Mouse (Mus musculus): ENCODE data around the gene Dscam. TPM values are rescaled to one million over a fixed set of nuclear protein-coding genes. Genes with fewer than 3 reads are reported as not detected.

Dscam gene
- total RNA-seq, 2 experiments from 2014 or later, result 0.02 TPM; not detected in 1

DNA sequence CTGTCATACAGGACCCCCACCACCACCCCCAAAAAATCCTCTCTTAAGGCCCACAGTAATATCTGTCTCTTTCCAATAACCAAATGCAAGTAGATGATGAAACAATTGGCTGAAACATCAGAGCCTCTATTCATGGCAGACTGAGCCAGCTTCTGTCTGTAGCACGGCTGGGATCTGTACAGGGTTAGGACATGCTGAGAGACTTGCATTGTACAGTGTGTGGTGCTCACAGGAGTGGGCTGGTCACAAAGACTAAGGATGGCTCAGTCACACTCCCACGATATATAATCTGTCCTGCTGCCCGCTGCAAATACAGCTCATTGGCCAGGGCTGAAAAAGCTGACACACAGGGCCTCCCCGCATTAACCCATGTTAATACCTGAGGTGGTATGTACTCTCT lies 474.7 kb downstream of the Dscam start:
- no peak for DNase-seq
- intact Hi-C loops (cut with DNase I; ENCODE audit: low total_unique reads), result no loop called here

DNA sequence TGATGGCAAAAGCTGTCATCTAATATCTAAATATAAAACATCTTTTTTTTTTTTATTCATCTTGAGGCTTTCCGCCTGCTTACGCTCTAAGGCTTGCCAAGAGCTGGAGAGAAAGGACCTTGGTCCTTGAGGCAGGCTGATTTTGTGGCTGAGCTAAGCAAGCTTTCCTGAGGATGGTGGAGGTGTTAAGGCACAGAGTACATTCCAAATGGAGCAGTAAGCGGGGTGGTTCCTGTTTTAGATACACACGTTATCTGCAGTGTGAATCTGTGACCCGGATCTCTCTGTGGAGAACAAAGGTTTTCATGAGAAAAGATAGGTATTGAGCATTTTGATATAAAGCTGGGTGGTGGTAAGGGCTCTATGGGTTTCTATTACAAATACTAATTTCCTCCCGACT lies 479.0 kb downstream of the Dscam start:
- no peak for DNase-seq
- intact Hi-C loops (cut with DNase I; ENCODE audit: low total_unique reads), result no loop called here

- no peak for DNase-seq
- intact Hi-C loops (cut with DNase I; ENCODE audit: low total_unique reads), result no loop called here
These were observed 480.5 kb downstream of the Dscam start for GRCm38 (mm10) chr16:96690052-96690451.

GRCm38 (mm10) chr16:96689419-96689818 lies 481.1 kb downstream of the Dscam start:
- intact Hi-C loops (cut with DNase I; ENCODE audit: low total_unique reads), result loop anchor here (10.0 kb wide), 1 partner anchor 125 kb away; no protein-coding TSS in a partner anchor
- DNase-seq, result no peak

- intact Hi-C loops (cut with DNase I; ENCODE audit: low total_unique reads), result loop anchor here (10.0 kb wide), 1 partner anchor 130 kb away; no protein-coding TSS in a partner anchor
- no peak for DNase-seq
These were observed 485.5 kb downstream of the Dscam start for GRCm38 (mm10) chr16:96685065-96685464.

DNA sequence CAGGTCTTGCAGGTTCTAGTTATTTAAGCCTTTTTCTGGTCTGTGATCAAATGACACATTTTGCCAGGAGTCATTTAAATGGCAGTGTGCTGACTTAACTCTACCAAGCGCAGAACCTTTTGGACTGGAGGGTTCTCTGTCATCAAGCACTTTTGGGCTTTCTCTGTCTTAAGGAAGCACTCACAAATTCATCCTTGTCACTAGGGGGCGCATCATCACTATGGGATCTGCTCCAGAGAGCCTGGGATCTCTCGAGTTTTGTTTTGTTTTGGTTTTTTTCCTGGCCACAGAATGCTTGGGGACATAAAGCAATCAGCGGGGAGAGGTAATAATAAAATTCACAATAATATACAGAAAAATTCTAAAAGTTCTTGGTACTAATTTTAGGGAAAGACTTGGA lies 486.0 kb downstream of the Dscam start:
- DNase-seq, result peak; percentile 30
- intact Hi-C loops (cut with DNase I; ENCODE audit: low total_unique reads), result loop anchor here (10.0 kb wide), 1 partner anchor 130 kb away; no protein-coding TSS in a partner anchor

DNA sequence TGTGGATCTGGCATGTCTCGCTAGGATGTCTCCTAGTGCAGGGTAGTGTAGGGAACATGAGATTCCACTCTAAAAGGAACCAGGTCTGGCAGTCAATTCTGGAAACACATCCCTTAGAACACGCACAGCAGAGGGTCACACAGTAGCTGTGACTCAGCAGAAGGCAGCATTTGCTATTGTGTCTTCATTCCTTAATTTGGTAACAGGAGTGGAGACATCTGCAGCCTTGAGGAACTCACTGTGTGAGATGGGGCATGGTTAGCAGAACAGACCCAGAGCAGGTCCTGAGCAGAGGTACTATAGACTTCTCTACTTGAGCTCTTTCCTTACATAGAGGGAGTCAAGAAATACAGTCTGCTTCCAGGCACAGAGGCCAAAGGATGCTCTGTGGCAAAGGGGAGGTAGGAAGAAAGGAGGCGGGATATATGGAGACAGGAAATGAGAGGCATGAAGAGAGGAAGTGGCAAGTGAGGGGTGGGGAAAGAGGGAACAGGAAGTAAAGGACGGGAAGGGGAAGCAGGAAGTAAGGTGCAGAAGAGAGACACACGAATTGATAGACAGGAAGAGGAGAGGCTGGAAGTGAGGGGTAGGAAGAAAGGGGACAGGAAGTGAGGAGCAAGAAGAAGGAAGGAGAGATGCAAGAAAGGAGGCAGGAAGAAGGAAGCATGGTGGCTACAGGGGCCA lies 488.1 kb downstream of the Dscam start:
- intact Hi-C loops (cut with DNase I; ENCODE audit: low total_unique reads), result loop anchor here (10.0 kb wide), 1 partner anchor 132 kb away; no protein-coding TSS in a partner anchor
- DNase-seq, result no peak

- no peak for DNase-seq
- intact Hi-C loops (cut with DNase I; ENCODE audit: low total_unique reads), result loop anchor here (10.0 kb wide), 1 partner anchor 135 kb away; no protein-coding TSS in a partner anchor
These were observed 490.6 kb downstream of the Dscam start for GRCm38 (mm10) chr16:96679981-96680380.

- intact Hi-C loops (cut with DNase I; ENCODE audit: low total_unique reads), result no loop called here
- no peak for DNase-seq
These were observed 493.1 kb downstream of the Dscam start for GRCm38 (mm10) chr16:96677471-96677870.

GRCm38 (mm10) chr16:96676663-96677062 lies 493.9 kb downstream of the Dscam start:
- intact Hi-C loops (cut with DNase I; ENCODE audit: low total_unique reads), result no loop called here
- DNase-seq, result no peak

- intact Hi-C loops (cut with DNase I; ENCODE audit: low total_unique reads), result loop anchor here (5.0 kb wide), 1 partner anchor 316 kb away; no protein-coding TSS in a partner anchor
- DNase-seq, result no peak
These were observed 497.2 kb downstream of the Dscam start for GRCm38 (mm10) chr16:96673191-96673847.

DNA sequence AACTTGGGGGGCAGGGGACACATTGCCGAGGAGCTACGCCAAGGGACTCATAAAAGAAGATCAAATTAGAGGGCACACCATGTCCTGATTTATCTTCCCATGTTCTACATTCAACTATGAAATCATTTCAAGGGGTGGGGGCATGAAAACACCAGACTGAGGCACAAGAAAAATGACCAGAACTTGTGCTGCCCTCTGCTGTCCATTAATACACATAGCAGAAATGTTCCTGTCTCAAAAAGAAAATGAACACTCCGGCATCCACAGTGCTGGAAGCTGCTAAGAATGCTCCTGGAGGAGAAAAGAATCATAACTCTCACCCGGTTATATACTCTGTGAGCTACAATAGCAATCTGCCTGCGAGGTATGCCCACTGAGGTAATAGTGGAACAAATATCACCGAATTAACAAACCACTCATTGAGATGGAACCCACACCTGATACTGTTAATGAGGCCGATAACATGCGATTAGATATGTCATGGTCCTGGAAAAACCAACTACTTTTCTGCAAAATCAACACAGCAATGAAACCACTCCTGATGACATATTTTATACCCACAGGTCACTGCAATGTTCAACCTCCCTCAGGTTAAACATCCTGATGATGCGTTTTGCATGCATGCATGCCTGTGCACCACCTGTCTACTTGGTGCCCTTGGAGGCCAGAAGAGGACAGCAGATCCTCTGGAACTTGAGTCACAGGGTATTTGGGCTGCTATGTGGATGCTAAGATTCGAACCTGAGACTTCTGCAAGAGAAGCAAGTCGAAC lies 498.8 kb downstream of the Dscam start:
- DNase-seq, result no peak
- intact Hi-C loops (cut with DNase I; ENCODE audit: low total_unique reads), result loop anchor here (2.0 to 5.0 kb wide), 2 partner anchors 203 to 314 kb away; no protein-coding TSS in a partner anchor

GRCm38 (mm10) chr16:96669706-96670105 lies 500.8 kb downstream of the Dscam start:
- intact Hi-C loops (cut with DNase I; ENCODE audit: low total_unique reads), result loop anchor here (2.0 to 5.0 kb wide), 2 partner anchors 201 to 312 kb away; no protein-coding TSS in a partner anchor
- DNase-seq, result no peak

DNA sequence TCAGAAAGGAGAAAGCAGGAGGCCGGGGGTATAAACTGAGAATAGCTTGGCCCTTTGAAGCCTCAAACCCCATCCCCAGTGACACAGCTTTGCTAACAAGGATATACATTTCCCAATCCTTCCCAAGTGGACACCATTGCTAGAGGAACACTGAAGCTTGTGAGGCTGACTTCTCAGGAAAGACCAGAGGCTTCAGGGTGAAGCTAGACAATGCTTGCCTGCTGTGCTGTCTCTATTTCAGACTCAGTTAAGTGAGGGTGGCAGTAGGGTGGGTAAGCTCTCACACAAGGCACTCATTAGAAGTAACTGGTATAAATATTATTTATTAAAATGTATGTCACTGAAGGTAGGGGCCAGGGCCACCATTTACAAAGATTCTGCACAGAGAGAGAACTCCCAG lies 502.1 kb downstream of the Dscam start:
- intact Hi-C loops (cut with DNase I; ENCODE audit: low total_unique reads), result no loop called here
- DNase-seq, result no peak

DNA sequence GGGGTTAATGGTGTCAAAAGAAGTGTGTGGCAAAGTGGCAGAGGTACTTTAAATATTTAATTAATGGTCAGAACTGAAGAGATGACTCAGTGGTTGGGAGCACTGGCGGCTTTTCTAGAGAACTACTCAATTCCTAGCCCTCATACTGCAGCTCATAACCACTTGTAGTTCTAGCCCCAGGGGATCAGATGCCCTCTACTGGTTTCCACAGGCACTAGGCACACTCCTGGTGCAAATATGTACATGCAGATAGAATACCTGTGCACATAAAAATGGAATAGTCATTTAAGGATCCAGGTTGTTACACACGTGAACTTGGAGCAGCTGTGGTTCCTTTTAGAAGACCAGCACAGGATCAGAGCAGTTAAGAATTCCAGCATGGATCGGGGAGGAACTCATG lies 509.5 kb downstream of the Dscam start:
- DNase-seq, result no peak
- intact Hi-C loops (cut with DNase I; ENCODE audit: low total_unique reads), result no loop called here

GRCm38 (mm10) chr16:96659275-96659674 lies 511.3 kb downstream of the Dscam start:
- intact Hi-C loops (cut with DNase I; ENCODE audit: low total_unique reads), result no loop called here

GRCm38 (mm10) chr16:96655548-96655947 lies 515.0 kb downstream of the Dscam start:
- intact Hi-C loops (cut with DNase I; ENCODE audit: low total_unique reads), result no loop called here
- DNase-seq, result no peak

More at GRCm38 (mm10) chr16:96659275-96659674, 511.3 kb downstream of the Dscam start:
- DNase-seq, result no peak

- intact Hi-C loops (cut with DNase I; ENCODE audit: low total_unique reads), result no loop called here
- DNase-seq, result no peak
These were observed 516.5 kb downstream of the Dscam start for GRCm38 (mm10) chr16:96654054-96654453.

GRCm38 (mm10) chr16:96651444-96651843 lies 519.1 kb downstream of the Dscam start:
- no peak for DNase-seq
- intact Hi-C loops (cut with DNase I; ENCODE audit: low total_unique reads), result no loop called here

GRCm38 (mm10) chr16:96640101-96640500 lies 530.5 kb downstream of the Dscam start:
- DNase-seq, result no peak
- intact Hi-C loops (cut with DNase I; ENCODE audit: low total_unique reads), result no loop called here

All from gastrocnemius, postnatal 14 days (tissue).